Mouse (Mus musculus) liver, embryonic 11.5 days (tissue): ENCODE results near the gene Cxcr5. TPM values are rescaled to one million over a fixed set of nuclear protein-coding genes. Genes with fewer than 3 reads are reported as not detected.

Experiments used
- ATAC-seq: fragments of 200-750 bp; cut with Nextera tagmentation; replicated peaks from 2 replicates; pipeline ENCODE4 v1.8.0; 2017; ENCODE audit warnings: moderate number of reproducible peaks, mild to moderate bottlenecking, moderate TSS enrichment, moderate library complexity; ENCODE audit not compliant: low FRiP score
- DNase-seq: peaks from one replicate; pipeline ENCODE4 v3.0.0-alpha.2; 2017; ENCODE audit warnings: low spot score
- H3K27ac ChIP-seq: fragments of 300-500 bp; sonication (generic); 2 replicates; pipeline ENCODE4 v1.5.1; 2014; ENCODE audit warnings: mild to moderate bottlenecking, low read depth, low read length, control low read depth
- H3K27me3 ChIP-seq: fragments of 300-500 bp; sonication (generic); replicated peaks from 2 replicates; pipeline ENCODE4 v1.6.1; 2014; ENCODE audit warnings: low read length, mixed read lengths; ENCODE audit not compliant: control insufficient read depth, insufficient read depth
- H3K36me3 ChIP-seq: fragments of 300-500 bp; sonication (generic); 2 replicates; pipeline ENCODE4 v1.6.1; 2014; ENCODE audit warnings: mild to moderate bottlenecking, low read length, moderate library complexity, mixed read lengths; ENCODE audit not compliant: control insufficient read depth, insufficient read depth
- H3K4me1 ChIP-seq: fragments of 300-500 bp; sonication (generic); replicated peaks from 2 replicates; pipeline ENCODE4 v1.6.1; 2014; ENCODE audit warnings: low read length, mixed read lengths; ENCODE audit not compliant: control insufficient read depth, insufficient read depth
- H3K4me2 ChIP-seq: fragments of 300-500 bp; sonication (generic); 2 replicates; pipeline ENCODE4 v1.6.1; 2014; ENCODE audit warnings: mild to moderate bottlenecking, control low read depth, moderate library complexity
- H3K4me3 ChIP-seq: fragments of 300-500 bp; sonication (generic); 2 replicates; pipeline ENCODE4 v1.5.1; 2014; ENCODE audit warnings: low read depth, low read length, control low read depth
- H3K9ac ChIP-seq: fragments of 300-500 bp; sonication (generic); 2 replicates; pipeline ENCODE4 v1.6.1; 2014; ENCODE audit warnings: low read depth, low read length, control low read depth
- H3K9me3 ChIP-seq: fragments of 300-500 bp; sonication (generic); 2 replicates; pipeline ENCODE4 v1.6.1; 2016; ENCODE audit warnings: low read length, inconsistent platforms, mixed read lengths; ENCODE audit not compliant: control insufficient read depth
- WGBS: fragments of 180-500 bp; shearing (Covaris S2); extraction: QIAGEN DNeasy Blood & Tissue Kit; methylation state at CpG from one replicate; pipeline ENCODE4 v1.1.7; 2014; 5-methylcytosine and 5-hydroxymethylcytosine counted together
- polyA plus RNA-seq: library from polyadenylated mRNA; unstranded; fragments of >200 nt; fragmentation: Nextera tagmentation; extraction: Ambion mirVana; gene quantifications from 2 replicates; pipeline ENCODE4 v1.2.1, GENCODE M21; 2014

Cxcr5 gene
- polyA plus RNA-seq, 1 experiment from 2014 or later, result not detected

DNA sequence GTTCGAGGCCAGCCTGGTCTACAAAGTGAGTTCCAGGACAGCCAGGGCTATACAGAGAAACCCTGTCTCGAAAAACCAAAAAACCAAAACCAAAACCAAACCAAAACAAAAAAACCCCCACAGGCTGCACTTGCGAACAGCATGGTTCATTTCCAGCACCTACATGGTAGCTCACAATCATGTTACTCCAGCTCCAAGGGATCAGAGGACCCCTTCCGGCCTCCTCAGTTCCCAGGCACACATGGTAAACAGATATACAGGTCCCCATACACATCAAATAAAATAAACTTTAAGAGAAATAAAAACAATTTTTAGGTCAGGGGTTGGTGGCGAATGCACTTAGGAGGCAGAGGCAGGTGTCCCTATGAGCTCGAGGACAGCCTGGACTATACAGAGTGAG, 41.1 kb upstream of the Cxcr5 start:
- Histone ChIP-seq H3K36me3 (peaks cover 3% of the 10 kb centered on the region; the same call in 1 of the 2 replicates), H3K4me1 (peaks cover 22% of the 10 kb centered on the region), H3K9ac (peak overlapping the region; percentile 100; the same call in 1 of the 2 replicates), H3K27ac (peak overlapping the region; percentile 61; the same call in 1 of the 2 replicates), H3K9me3 (no peaks in the 10 kb centered on the region), H3K27me3 (no peaks in the 10 kb centered on the region), H3K4me3 (peak overlapping the region; percentile 92), H3K4me2 (peak overlapping the region; percentile 81)
- WGBS, result 79% methylated on average over 6 of the region's 6 CpGs
- ATAC-seq, result no peak
- DNase-seq, result no peak

DNA sequence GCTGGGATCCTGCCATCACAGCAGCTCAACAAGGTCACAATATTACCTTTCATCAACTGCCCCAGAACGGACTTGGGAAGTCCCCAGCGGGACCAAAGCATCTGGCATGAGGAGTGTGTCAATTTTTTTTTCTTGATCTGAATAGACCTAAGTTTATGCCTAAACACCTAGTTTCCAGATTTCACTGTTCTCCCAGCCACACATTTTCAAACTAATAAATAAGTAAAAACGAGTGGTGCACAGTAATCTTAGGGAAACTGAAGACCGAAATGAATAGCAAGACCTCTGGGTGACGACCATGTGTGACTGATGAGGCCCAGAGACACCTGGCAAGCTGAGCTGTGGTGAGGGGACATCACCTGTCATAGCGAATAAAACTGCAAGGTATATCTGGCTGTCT, 39.1 kb upstream of the Cxcr5 start:
- no peak overlapping the region for H3K4me2 ChIP-seq
- H3K4me1 ChIP-seq, result peaks cover 12% of the 10 kb centered on the region
- DNase-seq (no peak), ATAC-seq (no peak)
- H3K9me3 ChIP-seq, result no peaks in the 10 kb centered on the region
- 83% methylated on average over 6 of the region's 6 CpGs for WGBS
- no peak overlapping the region for H3K4me3 ChIP-seq
- H3K36me3 ChIP-seq, result no peaks in the 10 kb centered on the region; the same call in 1 of the 2 replicates
- no peak overlapping the region for H3K9ac ChIP-seq
- no peaks in the 10 kb centered on the region for H3K27me3 ChIP-seq
- no peak overlapping the region for H3K27ac ChIP-seq

DNA sequence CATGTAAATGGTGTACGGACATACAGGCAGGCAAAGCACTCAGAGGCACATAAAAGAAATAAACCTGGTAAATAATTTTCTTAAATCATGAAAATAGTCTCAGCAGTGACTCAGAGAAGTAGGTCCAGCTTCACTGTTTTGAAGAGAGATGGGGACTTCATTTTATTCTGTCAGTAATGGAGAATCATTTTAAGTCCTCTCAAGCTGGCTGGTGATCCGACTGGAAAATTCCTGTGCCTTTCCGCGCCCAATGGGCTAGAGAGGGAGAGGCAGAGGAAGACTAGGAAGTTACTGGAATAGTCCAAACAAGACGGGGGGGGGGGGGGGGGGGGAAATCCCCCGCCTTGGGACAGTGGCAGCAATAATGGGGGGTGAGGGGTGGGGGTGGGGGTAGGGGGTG, 37.9 kb upstream of the Cxcr5 start:
- peak overlapping the region; percentile 52; the same call in 1 of the 2 replicates for H3K4me2 ChIP-seq
- H3K4me1 ChIP-seq, result peaks cover 12% of the 10 kb centered on the region
- no peak overlapping the region for H3K27ac ChIP-seq
- H3K36me3 ChIP-seq, result no peaks in the 10 kb centered on the region; the same call in 1 of the 2 replicates
- WGBS, result 41% methylated on average over 4 of the region's 6 CpGs
- no peaks in the 10 kb centered on the region for H3K9me3 ChIP-seq
- H3K4me3 ChIP-seq, result no peak overlapping the region
- no peak for ATAC-seq
- no peak overlapping the region for H3K9ac ChIP-seq
- DNase-seq, result no peak
- no peaks in the 10 kb centered on the region for H3K27me3 ChIP-seq

DNA sequence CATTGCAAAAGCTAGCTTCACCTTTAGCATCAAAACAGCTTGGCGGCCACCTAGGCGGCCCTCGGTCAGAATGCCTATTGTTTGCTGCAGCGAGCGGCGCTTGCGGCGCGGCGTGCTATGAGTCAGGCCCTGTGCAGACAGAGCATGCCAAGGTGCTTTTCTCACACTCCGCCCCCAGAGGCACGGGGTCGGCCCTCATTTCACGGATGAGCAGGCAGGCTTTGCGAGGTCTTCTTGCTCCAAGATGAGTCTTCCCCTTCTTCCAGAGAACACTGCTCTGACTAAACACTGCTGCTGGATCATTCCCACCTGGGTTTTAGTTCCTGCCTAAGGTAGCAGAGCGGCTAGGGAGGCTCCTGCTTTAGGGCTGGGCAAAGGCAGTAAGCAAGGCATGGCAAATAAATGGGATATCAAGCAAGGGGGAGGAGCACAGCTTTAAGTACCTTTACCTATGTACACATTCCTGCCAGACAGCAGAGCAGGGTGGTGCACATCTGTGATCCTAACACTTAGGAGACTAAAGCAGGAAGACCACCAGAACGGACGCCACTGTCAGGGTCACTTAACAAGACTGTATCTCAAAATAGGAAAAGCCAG, 37.3 kb upstream of the Cxcr5 start:
- ATAC-seq (no peak), DNase-seq (no peak)
- Histone ChIP-seq H3K9me3 (no peaks in the 10 kb centered on the region), H3K4me3 (no peak overlapping the region), H3K9ac (peak overlapping the region; percentile 2; the same call in 1 of the 2 replicates), H3K4me2 (peak overlapping the region; percentile 52), H3K27me3 (no peaks in the 10 kb centered on the region), H3K27ac (no peak overlapping the region), H3K4me1 (peaks cover 12% of the 10 kb centered on the region), H3K36me3 (no peaks in the 10 kb centered on the region; the same call in 1 of the 2 replicates)
- 14% methylated on average over 18 of the region's 18 CpGs for WGBS

DNA sequence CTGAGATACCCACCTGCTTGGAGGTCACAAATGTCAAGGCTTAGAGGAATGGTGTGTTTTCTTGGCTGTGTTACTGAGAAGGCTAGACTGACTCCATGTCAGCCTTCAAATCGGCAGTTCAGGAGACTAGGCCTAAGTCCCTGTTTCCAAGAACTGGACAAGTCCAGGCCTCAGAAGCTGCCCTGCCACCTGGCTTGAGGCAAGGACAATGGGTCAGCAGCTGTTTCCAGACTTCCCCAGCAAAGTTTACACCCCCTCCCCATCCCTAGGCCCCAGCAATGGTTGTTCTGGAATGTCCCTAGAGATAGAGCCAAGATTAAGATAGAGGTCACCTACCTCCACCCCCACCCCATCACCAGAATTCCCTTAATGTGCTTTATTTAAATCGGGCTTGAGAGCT, 36.1 kb upstream of the Cxcr5 start:
- Histone ChIP-seq H3K9me3 (no peaks in the 10 kb centered on the region), H3K27me3 (no peaks in the 10 kb centered on the region), H3K36me3 (no peaks in the 10 kb centered on the region; the same call in 1 of the 2 replicates), H3K9ac (no peak overlapping the region), H3K4me3 (no peak overlapping the region), H3K27ac (no peak overlapping the region), H3K4me2 (no peak overlapping the region), H3K4me1 (peaks cover 7% of the 10 kb centered on the region)
- WGBS, result 78% methylated on average over 2 of the region's 2 CpGs
- ATAC-seq (no peak), DNase-seq (no peak)

DNA sequence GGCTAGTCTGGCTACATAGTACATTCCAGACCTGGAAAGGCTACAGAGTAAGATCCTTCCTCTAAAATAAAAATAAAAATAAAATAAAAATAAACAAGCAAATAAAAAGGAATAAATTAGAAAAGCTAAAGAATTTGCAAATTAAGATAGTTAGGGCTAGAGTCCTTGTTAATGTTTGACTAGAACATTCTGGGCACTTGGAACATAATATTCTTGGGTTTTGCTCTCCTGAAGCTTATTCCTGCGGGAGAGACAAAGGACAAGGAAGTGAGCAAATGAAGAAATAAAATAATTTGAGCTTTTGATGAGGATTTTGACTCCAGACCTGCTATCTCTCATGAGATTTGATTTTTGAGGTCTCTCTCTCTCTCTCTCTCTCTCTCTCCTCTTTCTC, 33.9 kb upstream of the Cxcr5 start:
- DNase-seq, result no peak
- Histone ChIP-seq H3K9ac (no peak overlapping the region), H3K27ac (no peak overlapping the region), H3K4me2 (no peak overlapping the region), H3K4me3 (no peak overlapping the region), H3K36me3 (no peaks in the 10 kb centered on the region), H3K9me3 (no peaks in the 10 kb centered on the region), H3K27me3 (no peaks in the 10 kb centered on the region), H3K4me1 (peaks cover 10% of the 10 kb centered on the region)
- 93% methylated on average over 1 of the region's 1 CpGs for WGBS
- no peak for ATAC-seq

DNA sequence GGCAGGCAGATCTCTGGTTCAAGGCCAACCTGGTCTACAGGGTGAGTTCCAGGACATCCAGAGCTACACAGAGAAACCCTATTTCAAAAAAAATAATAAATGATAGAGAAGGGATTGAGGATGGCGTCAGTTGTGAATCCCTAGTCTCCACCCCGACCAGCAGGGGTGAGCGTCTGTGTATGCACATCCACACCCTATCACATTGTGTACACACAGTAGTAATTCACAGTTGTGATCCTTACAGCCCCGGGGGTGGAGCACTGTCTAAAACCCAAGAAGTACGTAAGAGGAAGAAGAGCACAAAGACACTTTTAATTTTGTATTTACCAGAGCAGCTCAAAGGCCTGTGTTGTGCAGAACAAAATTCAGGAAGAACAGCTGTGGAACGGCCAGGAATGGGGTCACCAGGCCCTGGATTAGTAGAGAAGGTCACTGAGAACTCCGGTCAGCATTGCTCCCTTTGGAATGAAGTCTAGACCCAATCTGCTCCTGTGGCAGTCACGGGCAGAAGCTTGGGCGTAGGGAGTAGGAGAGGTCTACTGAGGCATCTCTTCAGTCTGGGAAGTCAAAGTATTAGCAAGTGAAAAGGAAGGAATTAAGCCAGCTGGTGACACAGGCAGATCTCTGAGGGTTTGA, 33.3 kb upstream of the Cxcr5 start:
- no peak overlapping the region for H3K4me3 ChIP-seq
- H3K4me2 ChIP-seq, result no peak overlapping the region
- no peaks in the 10 kb centered on the region for H3K36me3 ChIP-seq
- DNase-seq (no peak), ATAC-seq (no peak)
- no peaks in the 10 kb centered on the region for H3K9me3 ChIP-seq
- H3K9ac ChIP-seq, result no peak overlapping the region
- no peak overlapping the region for H3K27ac ChIP-seq
- WGBS, result 81% methylated on average over 9 of the region's 9 CpGs
- H3K27me3 ChIP-seq, result no peaks in the 10 kb centered on the region
- peaks cover 10% of the 10 kb centered on the region for H3K4me1 ChIP-seq

DNA sequence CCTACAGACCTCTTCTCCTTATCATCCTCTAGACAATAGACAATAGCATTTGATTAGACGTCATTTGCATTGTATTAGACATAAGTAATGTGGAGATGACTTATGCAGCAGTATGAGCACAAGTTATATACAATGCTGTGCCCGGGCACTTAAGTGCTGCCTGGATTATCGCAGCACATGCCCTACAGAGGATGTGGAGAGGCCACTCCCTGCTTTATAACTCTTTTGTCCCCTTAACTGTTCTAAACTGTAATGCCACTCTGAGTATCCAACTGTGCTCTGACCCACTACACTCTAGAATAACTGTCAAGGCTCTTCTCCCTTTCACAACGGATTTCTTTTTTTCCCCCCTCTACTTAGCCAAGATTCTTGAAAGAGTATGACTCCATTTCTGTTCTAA, 32.2 kb upstream of the Cxcr5 start:
- Histone ChIP-seq H3K27me3 (no peaks in the 10 kb centered on the region), H3K9me3 (no peaks in the 10 kb centered on the region), H3K27ac (no peak overlapping the region), H3K4me1 (peaks cover 4% of the 10 kb centered on the region), H3K4me3 (no peak overlapping the region), H3K36me3 (no peaks in the 10 kb centered on the region), H3K4me2 (no peak overlapping the region), H3K9ac (no peak overlapping the region)
- 80% methylated on average over 4 of the region's 4 CpGs for WGBS
- ATAC-seq, result no peak
- DNase-seq, result no peak

DNA sequence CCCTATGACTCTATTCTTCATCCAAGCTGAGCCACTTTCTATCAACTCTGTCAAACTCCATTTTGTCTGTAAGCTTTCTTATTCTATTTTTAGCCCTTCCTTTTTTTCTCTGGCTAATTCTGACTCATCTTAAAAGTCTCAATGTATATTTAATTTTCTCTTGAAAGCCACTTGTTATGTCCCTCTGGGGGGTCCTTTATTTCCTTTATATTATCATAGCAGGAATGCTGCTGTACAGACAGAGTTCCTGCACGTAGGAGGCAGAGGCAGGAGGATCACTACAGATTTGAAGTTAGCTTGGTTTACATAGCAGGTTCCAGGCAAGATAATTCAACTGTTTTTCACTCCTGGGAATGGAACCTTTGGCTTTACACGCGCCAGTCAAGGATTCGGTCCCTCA, 31.5 kb upstream of the Cxcr5 start:
- H3K27me3 ChIP-seq, result no peaks in the 10 kb centered on the region
- no peaks in the 10 kb centered on the region for H3K9me3 ChIP-seq
- peaks cover 3% of the 10 kb centered on the region; the same call in 1 of the 2 replicates for H3K4me1 ChIP-seq
- no peak overlapping the region for H3K4me3 ChIP-seq
- no peak for DNase-seq
- no peak for ATAC-seq
- H3K9ac ChIP-seq, result no peak overlapping the region
- H3K27ac ChIP-seq, result no peak overlapping the region
- 82% methylated on average over 4 of the region's 4 CpGs for WGBS
- H3K4me2 ChIP-seq, result no peak overlapping the region
- H3K36me3 ChIP-seq, result no peaks in the 10 kb centered on the region
